Mouse (Mus musculus) common myeloid progenitor, adult 5-6 weeks (primary cell): ENCODE measurements around the gene Steap1. TPM values are rescaled to one million over a fixed set of nuclear protein-coding genes. Genes with fewer than 3 reads are reported as not detected.

ENCODE experiments used
- ATAC-seq: replicated peaks from 2 replicates; pipeline ENCODE4 v1.8.0; 2016; ENCODE audit warnings: low read depth, mild to moderate bottlenecking, moderate TSS enrichment, inconsistent platforms; ENCODE audit not compliant: poor library complexity, severe bottlenecking
- total RNA-seq: library from RNA; stranded (forward); fragments of 200-1000, 187-1606 nt; gene quantifications from 2 replicates; pipeline ENCODE4 v1.2.3, GENCODE M21; 2017

The Steap1 gene
- total RNA-seq = not detected in 2 replicates

DNA sequence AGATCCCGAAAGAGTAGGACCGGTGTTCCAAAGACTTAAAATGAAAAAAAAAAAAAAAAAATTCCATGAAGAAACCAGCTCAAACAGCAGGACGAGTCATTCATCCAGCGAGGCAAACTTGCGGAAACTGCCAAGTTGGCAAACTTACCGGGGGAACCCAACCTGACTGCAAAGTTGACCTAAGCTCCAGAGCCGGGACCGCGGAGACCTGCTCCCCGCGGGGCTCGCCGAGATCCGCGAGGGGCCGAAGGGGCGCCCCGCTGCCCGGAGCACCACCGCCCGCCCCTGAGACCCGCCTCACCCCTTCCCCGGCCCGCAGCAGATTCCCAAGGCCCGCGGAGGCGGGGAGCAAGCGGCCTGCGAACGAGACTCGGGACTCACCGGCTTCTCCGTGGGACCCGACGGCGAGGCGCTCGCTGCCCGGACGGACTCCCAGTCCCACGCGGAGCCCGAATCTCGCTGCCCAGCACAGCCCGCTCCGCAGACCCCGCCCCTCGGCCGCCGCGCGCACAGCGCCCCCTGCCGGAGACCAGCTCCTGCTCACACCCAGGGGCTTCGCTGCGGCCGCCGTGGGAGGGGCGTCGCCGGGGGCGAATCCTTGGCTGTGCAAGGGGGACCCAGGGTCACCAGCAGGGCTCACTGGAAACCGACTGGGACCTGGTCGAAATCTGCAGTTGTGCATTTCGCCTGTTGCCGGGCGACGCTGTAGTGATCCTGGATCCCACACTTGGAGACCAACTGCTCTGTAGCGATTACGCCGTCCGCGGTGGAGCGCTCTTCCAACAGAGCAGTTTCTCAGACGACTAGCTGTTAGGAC, at the start of gene Steap1:
TSS of gene Steap1 (minus strand) at position 461 of the 817 bp plus-strand sequence.
- ATAC-seq = peak; percentile 82

DNA sequence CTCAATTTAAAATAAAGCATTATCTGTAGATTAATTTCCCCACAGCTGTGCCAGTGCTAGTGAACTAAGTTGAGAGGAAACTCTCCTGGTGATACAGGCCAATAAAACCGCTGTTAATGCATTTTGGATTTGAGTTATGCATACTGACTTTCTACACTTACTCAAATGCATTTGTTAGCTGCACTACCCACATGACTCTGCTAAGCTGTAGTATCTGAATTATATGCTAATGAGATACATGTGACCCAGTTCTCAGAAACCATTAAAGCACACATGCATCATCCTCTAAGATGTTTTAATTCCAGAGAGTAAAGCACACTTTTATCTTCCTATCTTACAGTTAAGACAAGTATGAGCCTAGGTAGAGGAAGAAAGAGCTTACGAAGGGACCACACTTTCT, 38.0 kb upstream of the Steap1 start:
- ATAC-seq = no peak

DNA sequence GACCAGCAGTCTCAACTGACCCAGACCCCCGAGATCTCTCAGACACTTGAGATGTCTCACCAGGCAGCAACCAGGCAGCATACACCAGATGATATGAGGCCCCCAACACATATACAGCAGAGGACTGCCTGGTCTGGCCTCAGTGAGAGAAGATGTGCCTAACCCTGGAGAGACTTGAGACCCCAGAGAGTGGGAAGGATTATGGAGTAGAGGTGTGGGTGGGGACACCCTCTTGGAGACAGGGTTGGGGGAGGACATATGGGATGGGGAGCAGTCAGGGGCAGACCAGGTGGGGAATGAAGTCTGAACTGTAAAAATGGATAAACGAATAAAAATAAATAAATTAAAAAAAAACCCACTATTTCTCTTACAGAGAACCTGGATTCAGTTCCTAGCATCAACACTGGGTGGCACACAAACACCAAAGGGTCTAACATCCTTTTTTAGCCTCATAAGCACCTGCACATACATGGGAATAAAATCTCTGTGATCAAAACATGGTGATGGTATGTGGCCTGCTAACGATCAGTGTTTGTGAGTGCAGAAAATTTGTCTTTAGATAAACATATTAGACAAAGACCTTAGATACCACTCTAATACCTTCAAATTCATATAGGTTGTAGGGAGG, 7.4 kb upstream of the Steap1 start:
- no peak for ATAC-seq

DNA sequence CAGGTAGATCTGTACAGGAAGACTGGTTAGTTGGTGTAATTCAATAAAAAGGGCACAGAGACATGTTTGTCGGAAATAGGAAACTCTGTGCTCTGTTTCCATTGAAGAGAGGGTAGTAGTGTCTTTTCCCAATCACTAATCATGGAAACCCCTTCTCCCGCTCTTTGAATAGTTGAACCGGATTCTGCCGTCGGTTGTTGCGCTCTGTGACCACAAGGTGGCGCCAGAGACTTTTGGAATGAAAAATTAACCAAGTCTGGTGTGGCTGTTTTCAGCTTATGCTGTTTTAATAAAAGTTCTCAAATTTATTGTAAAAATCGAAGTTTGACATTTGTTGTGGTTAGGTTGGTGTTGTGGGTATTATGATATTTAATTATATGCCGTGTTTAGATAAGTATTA, 5.9 kb upstream of the Steap1 start:
- ATAC-seq = peak; percentile 82

DNA sequence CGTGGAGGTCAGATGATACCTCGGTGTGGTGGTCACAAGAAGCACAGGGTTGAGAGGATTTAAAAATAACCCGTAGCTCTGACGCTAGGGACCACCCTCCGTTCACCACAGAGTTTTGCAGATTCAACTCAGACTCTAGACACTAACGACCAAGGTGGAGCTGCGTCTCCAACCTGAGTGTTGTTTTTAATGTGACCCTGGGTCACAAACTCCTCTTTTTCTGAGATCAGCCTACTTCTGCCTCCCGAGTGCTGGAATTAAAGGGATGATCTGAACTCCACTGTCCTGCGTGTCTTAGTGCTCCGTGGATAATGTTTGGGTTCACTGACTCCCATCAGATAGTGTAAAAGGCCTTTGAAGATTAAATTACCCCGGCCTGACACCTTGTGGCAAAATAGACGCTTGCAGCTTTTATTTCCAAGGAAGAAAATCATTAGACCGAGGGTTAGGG, 671 bp upstream of the Steap1 start:
- ATAC-seq = peak; percentile 70

DNA sequence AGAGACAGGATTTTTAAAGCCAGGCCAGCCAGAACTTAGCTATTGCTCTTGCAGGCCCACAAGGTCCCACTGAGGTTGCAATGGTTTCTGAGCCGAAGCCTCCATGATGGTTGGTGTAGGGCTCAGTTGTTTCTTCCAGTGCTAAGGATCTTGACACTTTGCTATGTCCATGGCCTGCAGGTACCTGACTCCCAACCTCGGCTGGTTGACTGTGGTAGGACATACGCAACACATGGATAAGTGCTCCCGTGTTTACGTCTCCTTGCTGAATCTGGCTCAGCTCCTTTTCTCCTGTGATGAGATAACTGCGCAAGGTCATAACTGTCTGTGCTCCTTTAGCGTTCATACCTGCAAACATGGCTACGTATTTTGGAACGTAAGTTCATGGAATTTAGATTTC, 14.7 kb downstream of the Steap1 start:
- no peak for ATAC-seq

DNA sequence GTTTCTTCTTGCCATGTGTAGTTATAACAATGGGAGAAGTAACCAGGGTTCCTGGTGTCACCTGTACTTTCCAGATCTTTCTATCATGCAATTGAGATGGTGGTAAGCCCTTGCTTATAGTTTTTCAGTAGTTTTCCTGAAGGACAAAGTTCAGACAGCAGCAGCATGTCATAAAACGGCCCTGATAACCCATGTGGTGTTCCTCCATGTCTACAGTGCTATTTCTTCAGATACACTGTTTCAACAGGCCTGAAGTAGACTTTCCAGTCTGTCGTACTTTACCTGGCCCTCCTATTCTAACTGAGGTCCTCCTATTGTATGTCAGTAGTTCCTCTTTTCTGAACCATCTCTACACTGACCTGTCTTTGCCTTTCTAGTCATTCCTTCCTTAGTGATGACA, 16.3 kb downstream of the Steap1 start:
- ATAC-seq = no peak

DNA sequence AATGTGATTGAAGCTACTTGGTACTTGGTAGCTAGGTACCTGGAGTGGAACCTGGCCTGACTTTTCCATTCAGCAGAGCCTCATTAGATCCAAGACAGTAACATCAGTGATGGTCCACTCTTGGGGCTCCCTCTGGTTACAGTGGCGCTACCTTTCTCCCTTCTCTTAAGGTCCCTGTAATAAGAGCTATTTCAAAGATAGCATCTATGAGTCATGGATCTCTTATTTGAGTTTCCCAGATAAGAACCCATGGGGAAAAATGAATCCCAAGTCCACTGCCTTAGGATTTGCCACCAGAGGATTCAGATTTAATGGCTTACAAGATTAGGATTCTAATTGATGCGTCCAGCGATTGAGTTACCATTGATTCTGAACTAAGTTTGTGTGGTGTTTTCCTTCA, 16.9 kb downstream of the Steap1 start:
- no peak for ATAC-seq

DNA sequence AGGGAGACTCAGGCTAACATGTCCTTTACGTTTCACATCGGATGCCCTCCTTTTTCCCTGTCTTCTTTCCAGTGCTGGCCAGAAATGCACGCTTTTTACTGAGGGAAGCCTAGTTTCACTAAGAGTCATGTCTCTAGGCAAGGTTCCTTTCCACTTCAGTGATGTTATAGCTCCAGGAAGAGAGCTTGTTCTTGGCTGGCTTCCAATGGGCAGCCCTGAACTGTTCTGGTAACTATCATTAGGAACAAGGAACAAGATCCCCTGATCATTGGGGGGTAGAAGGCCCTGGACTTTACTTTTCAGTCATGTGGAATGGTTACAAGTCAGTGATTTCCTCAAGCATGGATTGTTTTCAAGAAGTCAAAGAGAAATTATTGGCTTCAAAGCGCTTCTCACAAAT, 19.2 kb downstream of the Steap1 start:
- ATAC-seq = no peak

DNA sequence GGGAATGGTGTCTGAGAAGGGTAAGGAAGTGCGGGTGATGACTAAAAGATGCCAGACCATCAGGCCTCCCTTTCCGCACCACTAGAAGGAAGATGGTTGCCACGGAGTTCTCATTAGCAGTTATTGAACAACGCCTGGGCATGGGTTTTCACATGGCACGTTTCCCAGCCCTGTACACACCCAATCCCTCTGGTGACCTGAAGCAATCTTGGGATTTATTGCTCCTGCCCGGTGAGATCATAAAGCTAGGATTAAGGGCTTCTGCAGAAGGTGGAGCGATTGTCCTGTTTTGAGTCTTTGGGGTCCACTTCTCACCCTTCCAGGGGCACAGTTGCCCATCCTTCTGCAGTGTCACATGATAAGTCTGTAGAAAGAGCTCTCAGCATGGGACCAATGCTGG, 26.9 kb downstream of the Steap1 start:
- no peak for ATAC-seq

DNA sequence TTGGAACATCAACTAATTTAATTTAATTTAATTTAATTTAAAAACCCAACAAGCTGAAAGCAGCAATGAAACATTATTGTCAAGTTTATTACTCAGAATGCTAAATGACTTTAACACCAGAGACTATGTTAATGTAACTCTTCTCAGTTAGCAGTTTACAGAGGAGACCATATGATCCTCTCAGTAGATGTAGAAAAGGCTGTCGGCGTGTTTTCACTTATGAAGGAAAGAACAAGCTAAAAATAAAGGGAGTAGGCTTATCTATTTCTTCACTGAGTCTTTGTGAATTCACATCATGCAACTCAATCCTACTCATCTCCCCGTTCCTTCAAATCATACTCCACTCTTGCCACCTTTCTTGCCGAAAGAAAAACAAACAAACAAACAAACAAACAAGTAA, 38.1 kb downstream of the Steap1 start:
- no peak for ATAC-seq

DNA sequence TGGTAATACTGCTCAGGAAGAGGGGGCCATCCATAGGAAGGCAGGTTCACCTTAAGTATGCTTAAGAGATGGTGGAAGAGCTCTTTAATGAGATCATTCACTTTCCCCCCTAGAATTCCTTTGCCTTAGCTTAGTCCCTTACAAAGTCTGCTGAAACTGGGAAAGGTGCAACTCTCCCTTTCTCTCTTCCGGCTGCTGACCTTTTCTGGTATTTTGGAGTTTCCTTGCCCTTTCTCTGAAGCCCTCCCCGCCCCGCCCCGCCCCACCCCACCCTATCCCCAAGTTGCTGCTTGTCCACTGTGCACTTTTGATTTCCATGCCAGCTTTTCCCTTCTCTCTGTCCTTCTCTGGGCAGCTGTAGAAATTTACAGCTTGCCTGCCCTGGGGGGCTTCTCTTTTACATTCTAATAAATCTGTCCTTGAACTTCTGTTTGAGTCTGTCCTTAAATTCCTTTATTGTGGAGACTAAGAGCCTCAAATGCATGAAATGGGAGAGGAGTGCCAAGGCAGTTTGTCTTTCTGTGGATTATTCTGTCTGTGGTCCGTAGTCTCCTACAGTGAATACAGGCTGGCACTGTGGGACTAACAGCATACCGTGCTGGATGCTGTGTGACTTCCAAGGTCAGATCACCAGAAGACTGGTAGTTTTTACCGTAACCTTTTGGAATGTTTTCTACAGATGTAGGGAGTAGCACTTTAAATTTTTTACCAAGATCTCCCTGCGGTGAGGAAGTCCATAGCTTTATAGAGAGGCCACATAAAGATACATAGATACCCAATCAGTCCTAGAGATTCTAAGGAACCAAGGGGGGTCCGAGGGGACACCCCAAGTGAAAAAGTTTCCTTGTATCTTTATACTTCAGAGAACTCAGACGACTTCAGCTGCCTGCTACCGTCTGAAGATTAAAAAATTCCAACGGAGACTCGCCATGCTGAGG, 41.5 kb downstream of the Steap1 start:
- ATAC-seq = no peak

DNA sequence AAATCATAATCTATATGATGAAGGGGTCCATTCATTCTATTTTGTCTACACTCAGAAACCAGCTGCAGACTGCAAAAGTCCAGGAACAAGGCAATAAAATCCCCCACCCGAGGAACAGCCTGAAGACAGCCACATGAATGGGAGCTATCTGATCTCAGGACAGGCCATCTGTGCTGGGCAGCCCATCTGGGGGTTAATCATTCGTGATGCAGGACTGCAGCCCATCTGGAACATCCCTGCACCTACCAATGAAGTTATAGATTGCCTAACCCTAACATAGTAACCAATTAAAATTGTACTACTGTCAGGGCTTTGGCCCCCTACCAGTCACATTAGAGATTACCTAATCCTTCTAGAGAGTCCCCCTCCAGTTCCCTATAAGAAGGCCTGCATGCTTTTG, 44.1 kb downstream of the Steap1 start:
- no peak for ATAC-seq

DNA sequence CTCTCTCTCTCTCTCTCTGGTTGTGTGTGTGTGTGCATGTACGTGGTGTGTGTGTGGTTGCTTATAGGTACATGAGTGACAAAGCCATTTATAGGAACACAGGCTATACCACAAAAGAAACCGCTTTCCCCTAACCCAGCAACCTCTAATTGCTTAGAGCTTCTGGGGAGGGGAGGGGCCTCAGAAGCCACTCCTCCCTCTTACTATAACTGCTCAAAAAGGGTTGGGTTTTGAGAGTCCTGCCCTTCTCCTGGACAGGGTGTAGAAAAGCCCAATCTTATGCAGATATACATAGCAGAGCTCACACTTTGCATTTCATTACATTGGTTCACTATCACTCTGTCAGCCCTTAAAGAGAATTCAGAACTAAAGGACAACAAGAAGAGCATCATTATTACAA, 48.7 kb downstream of the Steap1 start:
- no peak for ATAC-seq

DNA sequence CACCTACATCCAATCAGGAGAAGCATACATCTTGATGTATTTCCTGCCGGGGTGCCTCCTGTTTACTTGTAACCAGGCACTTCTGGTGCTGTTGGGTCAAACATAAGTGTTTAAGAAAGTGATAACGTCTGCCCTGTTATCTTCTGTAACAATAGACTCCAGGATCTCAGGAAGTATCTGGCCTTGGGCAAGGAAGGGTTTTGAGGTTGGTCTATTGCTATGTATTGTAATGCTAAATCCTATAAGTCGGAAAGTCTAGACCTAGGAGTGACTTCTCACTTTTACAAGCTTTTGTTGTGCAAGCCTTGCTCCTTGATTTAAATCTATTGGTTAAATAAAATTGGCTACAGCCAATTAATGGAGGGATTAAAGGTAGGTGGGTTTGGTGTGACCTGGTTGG, 50.3 kb downstream of the Steap1 start:
- ATAC-seq = no peak

DNA sequence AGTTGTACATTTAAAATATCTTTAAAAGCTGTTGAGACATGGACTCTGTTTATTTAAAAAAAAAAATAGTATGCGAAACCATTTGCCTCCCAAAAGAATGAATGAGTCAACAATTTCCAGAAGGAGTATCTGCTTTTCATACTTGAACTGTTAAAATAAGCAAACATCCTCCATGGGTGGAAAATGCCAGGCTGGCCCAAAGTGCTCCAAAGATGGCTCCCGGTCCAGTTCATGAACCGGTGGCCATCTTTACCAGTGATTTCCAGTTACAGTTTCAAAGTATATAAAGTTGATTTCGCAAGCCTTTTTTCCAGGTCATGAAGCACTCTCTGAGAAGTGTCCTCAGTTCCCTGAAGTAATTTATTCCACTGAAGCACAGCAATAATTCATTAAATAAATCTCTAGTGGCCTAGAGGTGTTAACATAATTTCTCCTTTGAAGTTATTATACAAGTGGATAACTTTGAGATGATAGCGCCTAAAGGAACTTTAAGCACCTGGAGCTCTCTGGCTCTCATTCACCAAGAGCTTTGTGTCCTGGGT, 53.7 kb downstream of the Steap1 start:
- ATAC-seq = no peak

DNA sequence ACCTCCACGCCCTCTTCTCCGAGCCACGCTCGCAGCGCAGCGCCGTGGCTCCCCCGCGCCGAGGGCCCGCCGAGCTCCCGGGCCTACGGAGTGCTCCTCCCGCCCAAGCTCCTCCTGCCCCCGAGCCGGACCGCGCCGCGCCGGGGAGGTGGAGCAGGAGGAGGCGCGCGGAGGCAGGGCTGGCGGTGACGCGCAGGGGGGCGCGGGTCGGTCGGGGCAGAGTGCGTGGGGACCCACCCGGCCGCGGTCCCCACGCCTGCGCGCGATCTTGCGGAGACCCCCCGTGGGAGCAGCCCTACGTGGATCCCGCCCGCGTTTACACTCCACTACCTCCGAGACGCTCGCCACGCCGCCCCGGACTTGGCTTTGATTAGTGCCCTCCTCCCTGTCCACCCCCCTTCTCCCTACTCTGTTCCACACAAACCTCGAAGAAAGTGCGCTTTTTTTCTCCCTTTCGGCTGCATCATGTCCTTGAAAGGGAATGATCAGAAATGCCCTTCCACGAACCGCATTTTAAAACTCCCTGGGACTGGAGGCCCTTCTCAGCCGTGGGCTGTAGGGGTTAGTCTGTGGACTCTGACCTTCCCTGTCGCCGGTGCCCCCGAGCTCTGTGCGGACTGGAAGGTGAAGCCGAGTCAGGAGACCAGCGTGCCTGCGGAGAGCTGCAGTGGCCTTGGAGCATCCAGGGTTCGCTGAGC, 55.0 kb downstream of the Steap1 start, which contains the start of gene Steap2:
TSS of gene Steap2 (minus strand) at position 623 of the 698 bp plus-strand sequence.
- peak; percentile 75 for ATAC-seq

DNA sequence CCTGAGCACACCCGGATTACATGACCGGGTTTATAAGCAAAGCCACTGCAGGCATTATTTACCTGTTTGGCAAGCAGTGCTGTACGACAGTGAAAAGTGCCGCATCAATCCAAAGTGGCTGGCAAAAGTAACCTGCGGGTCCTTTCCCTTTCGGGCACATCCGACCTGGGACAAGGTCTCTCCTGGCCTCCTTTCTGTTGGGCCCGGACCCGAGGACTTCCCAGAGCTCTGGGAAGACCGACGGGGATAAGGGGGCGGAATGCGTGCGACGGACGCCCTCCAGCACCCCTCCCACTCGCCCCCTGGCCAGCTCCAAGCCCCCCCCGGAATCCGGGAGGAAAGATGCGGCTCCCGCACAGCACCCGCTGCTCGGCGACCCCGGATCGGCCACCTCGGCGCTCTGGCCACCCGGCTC, 55.6 kb downstream of the Steap1 start:
- ATAC-seq = no peak

DNA sequence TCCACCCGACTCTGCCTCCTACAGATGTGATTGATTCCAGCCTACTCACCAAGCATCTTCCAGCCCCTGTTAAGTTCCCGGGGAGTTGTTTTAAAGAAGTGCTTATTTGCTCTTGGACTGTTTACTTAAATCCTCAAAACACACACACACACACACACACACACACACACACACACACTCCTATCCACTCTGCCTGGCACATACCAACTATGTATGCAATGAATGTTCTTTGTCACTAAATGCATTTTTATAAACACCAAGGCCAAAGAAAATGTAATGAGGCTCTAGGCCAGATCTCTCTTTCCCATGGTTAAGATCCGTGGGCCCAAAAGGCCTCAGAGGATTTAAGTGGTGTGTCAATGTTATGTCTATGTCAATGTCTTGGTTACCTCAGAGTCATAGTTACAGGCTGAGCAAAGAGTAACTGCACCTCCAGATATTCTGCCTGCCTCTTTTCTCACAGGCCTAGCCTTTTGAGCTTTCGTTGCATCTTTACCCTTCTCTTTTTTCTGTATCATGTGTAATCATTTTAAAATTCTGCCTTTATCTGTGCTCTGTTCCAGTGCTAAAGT, 56.9 kb downstream of the Steap1 start:
- ATAC-seq = no peak
